Mouse (Mus musculus): Measurements from ENCODE around the gene Ccr8.
"Not testable (repeated sequence)": the region's sequence is repeated elsewhere in the genome, so short reads cannot be mapped to it uniquely, and the experiment has no call there.

The Ccr8 gene

DNA sequence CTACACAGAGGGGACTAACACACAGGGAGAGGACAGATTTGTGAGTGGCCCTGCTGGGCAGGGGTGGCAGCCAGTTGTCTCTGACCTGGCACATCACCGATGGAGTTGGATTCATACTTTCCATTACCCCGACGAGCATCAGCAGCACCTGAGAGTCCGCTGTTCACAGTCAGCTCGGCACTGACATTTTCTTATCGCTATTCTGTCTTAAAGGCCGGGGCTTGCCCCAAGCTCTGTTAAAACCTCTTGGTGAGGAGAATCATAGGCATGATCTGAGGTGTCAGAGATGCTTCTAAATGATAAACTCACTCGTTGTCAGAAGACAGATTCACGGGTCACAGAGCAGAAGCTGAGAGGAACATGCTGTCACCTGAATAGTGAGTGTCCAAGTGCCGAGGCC is 828 bp upstream of the Ccr8 start:
- DNase-seq (ENCODE audit: low spot score) = no peak

DNA sequence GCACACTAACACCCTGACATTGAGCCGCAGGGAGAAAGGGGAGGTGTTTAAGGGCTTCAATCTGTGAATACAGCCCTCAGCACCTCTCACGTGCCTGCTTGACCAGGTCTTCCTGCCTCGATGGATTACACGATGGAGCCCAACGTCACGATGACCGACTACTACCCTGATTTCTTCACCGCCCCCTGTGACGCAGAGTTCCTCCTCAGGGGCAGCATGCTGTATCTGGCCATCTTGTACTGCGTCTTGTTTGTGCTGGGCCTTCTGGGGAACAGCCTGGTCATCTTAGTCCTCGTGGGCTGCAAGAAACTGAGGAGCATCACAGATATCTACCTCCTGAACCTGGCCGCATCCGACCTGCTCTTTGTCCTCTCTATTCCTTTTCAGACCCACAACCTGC is 1.8 kb downstream of the Ccr8 start:
- DNase-seq (ENCODE audit: low spot score) = no peak

DNA sequence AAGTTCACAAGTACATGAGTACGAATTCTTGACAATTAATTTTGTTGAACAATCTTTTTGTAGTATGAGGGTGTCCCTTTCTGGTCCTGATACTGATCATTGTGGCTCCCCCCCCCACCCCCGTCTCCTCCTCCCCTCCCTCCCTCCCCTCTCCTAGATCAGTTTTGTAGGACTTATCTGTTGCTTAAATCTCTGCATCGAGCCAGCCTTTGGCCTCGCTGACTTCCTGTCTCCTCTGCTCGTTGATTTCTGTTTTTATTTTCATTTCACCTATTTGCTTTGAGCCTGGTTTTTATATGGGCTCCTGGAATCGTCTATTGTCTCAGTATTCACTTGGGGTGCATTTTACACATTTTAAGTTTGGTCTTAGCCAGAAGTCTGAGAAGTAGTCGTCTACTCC is 4.0 kb downstream of the Ccr8 start:
- DNase-seq (ENCODE audit: low spot score) = no peak

DNA sequence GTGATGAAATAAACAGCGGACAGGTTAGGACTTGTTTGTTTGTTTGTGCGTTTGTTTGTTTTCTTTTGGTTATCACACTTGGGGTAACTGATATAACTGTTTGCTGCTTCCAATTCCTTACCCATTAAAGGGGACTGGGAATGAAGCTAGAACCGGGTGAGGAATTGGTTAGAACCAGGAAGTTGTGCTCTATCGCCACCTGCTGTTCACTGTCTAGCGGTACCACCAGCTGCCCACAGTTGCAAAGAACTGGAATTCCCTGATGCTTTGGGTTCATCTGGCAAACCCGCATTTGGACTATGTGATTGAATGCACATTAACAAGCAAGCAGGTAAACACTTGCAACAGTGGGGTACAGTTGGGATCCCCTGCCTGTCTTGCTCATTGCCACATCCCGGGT is 6.8 kb downstream of the Ccr8 start:
- DNase-seq (ENCODE audit: low spot score) = peak; percentile 83

DNA sequence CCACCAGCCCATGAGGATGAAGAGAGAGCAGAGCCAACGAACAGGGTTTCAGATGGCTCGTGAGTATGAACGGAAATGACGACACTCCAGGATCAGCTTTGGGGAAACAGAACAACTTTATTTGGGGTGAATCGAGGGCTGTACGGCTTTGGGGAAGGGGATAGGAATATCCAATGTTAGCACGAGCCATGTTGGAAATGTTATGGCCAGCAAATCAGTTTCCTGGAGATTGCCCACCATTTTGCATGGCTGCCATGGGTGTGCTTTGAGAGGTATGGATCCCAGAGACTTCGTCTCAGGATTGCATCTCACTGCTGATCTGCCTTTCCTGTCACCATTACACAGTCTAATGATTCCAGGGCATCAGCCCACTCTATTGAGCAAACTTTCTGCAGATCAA is 7.4 kb downstream of the Ccr8 start:
- DNase-seq (ENCODE audit: low spot score) = no peak

DNA sequence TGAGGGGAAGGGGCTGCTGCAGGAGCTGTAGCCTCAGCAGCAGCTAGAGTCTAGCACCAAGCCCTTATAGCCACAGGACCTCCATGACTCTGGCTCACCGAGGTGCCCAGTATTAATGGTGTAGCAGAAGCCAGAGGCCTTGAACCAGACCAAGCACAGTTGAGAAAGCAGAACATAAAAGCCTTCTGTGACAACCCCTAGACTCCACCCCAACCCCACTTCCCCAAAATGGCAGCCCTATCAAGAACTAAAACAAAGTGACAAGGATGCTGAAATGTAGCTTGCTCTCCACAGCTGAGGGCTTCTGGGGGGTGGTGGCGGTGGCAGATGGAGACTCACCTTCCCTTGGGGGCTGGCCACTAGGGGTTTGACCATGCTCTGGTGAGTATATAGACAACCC is 9.3 kb downstream of the Ccr8 start:
- DNase-seq (ENCODE audit: low spot score) = no peak

DNA sequence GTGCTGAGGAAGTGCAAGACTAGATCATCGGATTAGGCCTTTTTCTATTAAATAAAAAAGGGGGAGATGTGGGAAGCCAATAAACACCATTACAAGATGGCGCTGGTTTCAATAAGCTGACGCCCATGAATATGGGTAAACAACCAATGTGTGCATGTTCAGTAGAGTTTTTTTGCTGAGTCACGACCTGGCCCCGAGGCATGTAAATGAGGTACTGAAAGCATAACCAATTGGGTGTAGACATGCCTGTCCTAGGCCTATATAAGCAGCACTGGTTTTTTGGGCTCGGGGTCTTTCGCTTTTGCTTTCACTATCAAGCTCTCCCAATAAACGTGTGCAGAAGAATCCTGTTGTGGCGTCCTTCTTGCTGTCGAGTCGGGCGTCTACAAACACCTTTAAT is 17.0 kb downstream of the Ccr8 start:
- not testable (repeated sequence) for DNase-seq (ENCODE audit: low spot score)

DNA sequence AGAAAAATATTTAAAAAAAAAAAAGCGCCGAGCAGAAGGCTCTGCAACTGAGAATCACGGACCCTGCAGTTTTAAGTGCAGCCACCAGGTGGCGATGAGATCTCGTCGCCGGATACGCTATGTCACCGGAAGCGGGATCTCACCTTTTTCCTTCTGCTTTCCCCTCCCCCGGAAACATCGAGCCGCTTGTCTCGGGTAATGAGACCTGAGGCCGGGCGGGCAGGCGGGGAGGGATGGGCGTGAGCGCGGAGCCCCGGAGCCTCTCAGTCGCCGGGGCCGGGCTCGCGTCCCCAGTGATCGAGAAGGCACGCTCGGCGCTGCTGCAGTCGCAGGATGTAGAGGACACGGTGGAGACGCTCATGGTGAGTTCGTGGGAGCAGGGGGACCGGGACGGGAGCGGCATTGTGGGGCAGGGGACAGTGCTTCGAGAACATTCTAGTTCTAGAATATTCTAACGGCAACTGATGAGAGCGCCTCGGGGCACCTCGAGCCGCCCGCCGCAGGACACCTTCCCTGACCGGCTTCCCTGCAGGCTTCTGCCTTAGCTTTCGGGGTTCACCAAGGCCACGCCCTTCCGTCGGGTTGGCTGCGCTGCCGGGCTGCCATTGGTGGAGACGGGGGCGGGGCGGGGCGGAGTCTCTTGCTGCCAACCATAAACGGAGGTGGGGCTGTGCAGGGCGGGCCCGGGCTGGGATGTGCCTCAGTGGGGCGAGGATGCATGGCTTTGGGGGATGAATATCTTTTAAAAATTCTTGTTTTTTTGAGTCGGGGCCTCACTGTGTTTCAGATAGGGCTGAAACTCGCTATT is 18.5 kb downstream of the Ccr8 start, which contains the start of gene Slc25a38:
Slc25a38 (plus strand) TSS at position 164 of the 808 bp plus-strand sequence.
- peak; percentile 99 for DNase-seq (ENCODE audit: low spot score)

DNA sequence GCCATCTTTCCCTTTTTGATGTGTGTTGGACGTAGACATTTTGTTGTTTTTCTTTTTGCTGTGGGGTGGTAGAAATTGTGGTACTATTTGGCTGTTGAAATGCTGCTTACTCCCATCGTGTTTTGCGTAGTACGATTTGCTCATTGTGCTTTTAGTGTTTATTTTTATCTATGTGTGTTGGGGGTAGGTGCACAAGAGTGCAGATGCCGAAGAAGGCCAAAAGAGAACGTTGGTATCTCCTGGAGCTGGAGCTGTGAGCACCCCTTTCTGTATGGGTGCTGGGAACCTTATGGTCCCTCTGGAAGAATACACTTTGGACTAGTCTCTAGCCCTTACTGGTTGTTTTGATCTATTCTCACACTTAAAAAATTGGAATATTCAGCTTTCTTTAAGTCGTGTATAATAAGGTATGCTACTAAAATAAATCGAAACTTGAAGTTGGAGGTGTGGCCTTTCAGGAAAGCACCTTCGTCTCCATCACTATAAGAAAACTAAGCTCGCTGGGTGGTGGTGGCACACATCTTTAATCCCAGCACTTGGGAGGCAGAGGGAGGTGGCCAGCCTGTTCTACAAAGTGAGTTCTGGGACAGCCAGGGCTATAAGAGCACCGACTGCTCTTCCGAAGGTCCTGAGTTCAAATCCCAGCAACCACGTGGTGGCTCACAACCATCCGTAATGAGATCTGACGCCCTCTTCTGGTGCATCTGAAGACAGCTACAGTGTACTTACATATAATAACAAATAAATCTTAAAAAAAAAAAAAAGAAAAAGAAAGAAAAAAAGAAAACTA is 19.4 kb downstream of the Ccr8 start:
- peak; percentile 32 for DNase-seq (ENCODE audit: low spot score)

DNA sequence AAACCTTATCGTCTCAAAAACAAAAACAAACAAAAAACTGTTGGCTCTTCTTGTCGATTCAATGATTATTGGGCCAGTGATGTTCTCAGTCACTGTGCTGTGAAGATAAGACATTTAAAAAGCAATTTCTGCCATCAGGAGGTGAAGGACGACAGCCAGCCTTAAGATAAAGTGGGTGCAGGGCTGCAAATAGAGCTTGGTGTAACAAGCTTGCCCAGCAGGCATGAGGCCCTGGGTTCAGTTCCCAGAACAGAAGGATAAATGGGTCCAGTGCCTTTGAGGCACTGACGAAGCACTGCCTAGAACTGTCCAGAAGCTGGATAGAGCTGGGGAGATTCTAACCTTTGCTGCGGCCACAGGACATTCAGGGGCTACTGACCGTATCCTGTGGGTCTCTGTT is 20.6 kb downstream of the Ccr8 start:
- DNase-seq (ENCODE audit: low spot score) = no peak

DNA sequence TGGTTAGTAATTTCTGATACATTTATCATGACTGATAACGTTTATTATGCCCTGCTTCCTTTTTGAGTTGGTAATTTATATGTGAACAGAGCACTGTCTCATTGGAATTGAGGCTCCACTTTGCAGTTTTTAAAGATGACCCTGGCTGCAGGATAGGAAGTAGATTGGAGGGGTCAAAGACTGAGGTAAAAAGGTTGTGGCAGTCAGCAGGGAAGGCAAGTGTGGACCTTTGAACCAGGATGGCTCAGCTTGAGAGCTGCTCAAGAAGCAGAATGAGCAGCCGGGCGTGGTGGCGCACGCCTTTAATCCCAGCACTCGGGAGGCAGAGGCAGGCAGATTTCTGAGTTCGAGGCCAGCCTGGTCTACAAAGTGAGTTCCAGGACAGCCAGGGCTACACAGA is 21.5 kb downstream of the Ccr8 start:
- no peak for DNase-seq (ENCODE audit: low spot score)

DNA sequence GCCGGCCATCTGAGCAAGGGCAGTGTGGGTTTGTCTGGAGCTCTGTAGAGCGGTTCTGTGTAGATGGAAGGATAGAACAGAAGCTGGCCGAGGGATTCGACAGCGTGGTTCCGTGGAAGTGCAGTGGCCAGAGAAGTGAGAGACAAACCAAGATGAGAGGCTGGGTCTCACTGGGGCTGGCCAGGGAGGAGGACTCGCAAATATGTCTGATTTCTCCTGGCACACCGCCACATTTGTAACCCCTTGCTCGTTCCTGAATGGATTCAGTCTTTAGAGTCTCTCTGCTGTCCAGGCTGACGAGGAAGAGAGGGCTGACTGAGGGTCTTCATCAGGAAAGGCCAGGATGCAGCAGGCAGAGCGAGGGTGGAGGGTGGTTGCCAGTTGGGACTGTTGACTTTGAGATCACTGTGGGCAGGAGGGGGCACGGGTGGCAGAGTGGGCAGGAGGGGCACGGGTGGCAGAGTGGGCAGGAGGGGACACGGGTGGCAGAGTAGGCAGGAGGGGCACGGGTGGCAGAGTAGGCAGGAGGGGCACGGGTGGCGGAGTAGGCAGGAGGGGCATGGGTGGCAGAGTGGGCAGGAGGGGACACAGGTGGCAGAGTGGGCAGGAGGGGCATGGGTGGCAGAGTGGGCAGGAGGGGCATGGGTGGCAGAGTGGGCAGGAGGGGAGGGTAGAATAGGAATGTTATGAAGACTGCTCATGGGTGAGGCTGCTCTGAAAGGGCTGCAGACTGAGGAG is 22.3 kb downstream of the Ccr8 start:
- DNase-seq (ENCODE audit: low spot score) = peak; percentile 55

DNA sequence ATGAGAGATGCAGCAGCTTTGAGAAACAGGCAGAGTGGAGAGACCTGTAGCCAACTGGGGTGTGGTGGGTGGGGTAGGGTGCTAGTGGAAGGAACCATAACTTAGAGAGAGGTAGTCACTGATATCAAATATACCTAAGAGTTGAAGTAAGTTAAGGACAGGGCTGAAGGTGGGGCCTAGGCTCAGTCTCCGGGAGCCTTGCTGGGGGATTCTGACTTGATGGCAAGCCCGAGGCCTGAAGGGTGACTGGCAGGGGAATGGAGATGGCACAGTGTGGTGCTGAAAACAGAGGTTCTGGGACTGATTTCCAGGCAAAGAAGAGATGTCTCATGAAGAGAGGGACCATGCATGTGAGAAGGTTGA is 22.9 kb downstream of the Ccr8 start:
- no peak for DNase-seq (ENCODE audit: low spot score)

DNA sequence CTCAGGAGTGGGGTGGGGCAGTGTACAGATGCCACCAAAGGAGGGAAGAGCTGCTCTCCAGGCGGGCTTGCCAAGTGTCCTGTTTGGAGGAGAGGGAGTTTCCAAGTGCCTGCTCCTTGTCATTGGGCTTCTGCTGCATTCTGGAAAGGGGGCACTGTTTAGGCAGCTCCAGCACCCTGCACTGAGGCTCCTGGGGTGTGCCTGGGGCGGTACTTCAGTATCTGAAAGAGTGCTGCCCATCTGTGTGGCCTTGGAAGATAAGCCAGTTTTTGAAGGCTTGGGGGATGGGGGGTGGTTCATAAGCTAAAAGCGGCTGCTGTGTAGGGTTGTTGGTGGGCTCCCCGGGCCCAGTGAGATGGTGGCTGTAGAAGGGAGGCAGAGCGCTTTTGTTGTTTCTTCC is 23.7 kb downstream of the Ccr8 start:
- DNase-seq (ENCODE audit: low spot score) = peak; percentile 37

DNA sequence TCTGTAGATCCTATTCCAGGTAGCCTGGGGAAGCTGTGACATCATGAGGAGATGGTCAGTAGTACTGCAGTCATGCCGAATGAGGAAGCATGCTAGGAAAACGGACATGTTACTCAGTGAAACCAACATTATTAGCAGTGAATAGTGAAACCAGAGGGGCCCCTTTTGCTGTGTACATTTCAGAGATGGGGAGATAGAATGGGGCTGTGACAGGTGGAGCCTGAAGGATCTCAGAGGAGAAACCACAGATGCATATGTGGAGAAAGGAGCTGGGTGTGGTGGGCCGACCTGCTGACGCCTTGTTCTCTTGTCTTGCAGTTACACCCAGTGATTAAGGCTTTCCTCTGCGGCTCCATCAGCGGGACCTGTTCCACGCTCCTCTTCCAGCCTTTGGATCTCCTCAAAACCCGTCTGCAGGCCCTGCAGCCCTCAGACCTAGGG is 24.3 kb downstream of the Ccr8 start:
- no peak for DNase-seq (ENCODE audit: low spot score)

DNA sequence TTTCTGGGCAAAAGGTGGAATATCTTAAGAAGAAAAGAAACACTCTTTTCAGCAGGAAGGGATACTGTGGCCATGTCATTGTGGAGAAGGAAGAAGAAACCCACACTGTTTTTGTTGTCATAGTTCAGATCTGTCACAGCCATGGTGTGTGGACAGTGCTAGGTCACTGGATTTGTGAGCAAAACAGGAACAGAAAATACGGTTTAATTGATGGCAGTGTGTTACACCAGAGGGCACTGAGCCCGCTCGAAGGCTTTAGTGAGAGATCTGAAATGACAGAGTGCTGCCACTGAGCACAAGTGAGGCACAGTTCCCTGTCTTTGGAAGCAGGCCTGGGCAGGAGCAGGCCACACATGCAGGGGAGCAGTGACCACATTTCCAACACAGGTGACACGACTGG is 26.3 kb downstream of the Ccr8 start:
- DNase-seq (ENCODE audit: low spot score) = peak; percentile 36

DNA sequence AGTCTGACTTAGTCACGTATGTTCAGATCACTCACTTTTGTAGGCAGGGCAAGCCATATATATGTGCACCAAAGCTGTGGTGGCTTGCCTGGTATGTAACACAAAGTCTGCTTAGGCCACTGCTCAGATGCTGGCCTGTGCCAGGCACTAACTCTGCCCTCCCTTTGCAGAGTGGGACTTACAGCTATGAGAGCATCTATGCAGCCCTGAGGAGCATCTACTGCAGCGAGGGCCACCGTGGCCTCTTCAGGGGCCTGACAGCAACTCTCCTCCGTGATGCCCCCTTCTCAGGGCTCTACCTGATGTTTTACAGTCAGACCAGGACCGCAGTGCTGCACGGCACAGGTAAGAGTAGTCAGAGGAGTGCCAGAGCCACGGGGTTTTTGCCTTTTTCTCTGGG is 28.6 kb downstream of the Ccr8 start:
- no peak for DNase-seq (ENCODE audit: low spot score)

DNA sequence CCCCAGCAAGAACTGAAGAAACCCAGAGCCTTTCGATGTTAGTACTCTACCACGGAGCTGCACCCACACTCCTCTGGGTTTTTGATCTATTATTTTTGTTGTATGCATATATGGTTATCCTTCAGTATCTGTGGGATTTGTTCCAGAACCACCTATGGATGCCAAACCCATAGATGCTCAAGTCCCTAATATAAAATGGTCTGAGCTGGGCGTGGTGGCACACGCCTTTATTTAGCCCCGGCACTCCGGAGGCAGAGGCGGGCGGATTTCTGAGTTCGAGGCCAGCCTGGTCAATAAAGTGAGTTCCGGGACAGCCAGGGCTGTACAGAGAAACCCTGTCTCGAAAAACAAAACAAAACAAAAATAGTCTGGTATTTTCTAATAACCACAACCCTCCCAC is 35.0 kb downstream of the Ccr8 start:
- no peak for DNase-seq (ENCODE audit: low spot score)

DNA sequence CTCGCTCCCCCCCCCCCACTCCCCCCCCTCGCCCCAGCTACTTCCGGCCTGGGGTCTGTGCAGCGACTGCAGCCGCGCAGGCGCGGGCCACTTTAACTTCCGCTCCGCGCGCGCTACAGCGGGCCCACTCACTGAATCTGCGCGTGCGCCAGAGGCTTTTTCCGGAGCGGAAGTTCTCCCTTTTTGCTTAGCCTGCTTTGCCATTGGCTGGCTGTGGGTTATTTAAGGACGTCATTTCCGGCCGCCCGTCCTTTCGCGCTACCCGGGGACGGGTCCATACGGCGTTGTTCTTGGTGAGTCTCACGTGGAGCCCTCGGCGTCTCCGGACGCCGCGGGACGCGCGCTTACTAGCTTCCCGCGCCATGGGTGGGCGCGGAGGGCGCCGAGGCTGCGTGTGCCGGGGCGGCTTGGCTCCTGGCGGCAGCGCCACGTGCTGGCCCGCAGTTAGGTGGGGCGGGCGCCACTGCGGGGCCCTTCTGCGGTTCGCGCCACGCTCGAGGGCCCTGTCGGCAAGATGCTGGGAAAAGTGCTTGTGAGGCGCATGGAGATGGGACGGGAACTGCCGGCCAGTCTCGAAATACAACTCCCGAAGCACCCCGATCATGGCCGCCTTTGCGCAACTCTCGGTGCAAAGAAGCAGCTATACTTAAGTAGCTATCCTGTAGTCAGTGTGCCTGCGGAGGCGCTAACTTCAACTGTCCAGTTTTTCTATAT is 35.8 kb downstream of the Ccr8 start, which contains the start of gene Rpsa:
Rpsa (plus strand) TSS at position 152 of the 714 bp plus-strand sequence.
- peak; percentile 96 for DNase-seq (ENCODE audit: low spot score)

DNA sequence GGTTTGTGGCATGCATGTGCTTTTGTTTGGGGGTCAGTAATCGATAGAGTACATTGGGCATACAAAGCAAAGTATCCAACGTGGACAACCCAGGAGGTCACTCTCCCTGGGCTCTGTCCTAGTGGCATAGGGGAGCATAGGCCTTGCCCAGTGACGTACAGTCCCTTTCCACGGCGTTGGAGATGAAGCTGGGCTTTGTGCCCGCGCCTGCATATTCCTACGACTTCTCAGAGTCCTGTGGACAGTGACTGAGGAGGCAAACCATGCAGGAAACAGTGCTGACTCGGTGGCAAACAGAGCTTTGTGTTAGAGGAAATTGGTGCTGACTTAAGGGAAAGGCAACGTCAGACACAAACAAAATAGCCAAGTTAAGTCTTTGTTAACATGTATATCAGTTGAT is 37.4 kb downstream of the Ccr8 start:
- DNase-seq (ENCODE audit: low spot score) = no peak

DNA sequence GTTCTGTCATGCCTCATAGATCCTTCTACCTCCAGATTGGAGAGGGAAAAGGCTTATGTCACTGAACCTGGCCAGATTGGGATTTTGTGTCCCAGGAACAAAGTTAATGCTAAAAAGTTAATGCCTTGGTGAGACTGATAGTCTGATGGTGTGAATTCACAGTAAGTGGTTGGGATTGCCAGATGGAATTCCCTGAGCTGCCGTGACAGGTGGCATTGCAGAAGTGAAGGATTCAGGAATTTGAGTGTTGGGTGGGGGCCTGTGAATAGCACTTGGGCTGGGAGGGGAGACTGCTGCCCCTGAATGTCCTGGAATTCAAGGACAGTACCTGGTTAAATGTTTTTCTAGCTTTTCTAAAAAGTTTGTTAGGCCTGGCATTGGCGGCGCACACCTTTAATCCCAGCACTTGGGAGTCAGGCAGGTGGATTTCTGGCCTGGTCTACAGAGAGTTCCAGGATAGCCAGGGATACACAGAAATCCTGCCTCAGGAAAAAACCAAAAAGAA is 39.9 kb downstream of the Ccr8 start:
- DNase-seq (ENCODE audit: low spot score) = no peak

Data from testis, postnatal 10 days (tissue).